Mouse (Mus musculus): ENCODE data around the gene Fam53b. TPM values are rescaled to one million over a fixed set of nuclear protein-coding genes. Genes with fewer than 3 reads are reported as not detected.

Gene Fam53b
- polyA plus RNA-seq, 1 experiment from 2014 or later = 20.4 TPM

- H3K4me1 ChIP-seq (replicated peaks; ENCODE audit: control insufficient read depth, insufficient read depth, low read length) = peaks cover 27% of the 10 kb centered on the region
- no peak overlapping the region for H3K4me3 ChIP-seq (ENCODE audit: low read depth, low read length)
- no peaks in the 10 kb centered on the region for H3K27me3 ChIP-seq (replicated peaks; ENCODE audit: control insufficient read depth, insufficient read depth, low read length)
- no peak for DNase-seq (ENCODE audit: low spot score)
- H3K36me3 ChIP-seq (ENCODE audit: control insufficient read depth, insufficient read depth, low read length) = peaks cover 4% of the 10 kb centered on the region; the same call in 1 of the 2 replicates
- WGBS = 68% methylated on average over 2 of the region's 2 CpGs
- H3K9ac ChIP-seq (ENCODE audit: low read length) = no peak overlapping the region
- no peak overlapping the region for H3K4me2 ChIP-seq (ENCODE audit: low read length)
- no peak overlapping the region; the same call in 1 of the 2 replicates for H3K27ac ChIP-seq (ENCODE audit: low read depth)
- H3K9me3 ChIP-seq (ENCODE audit: control insufficient read depth, low read length) = no peaks in the 10 kb centered on the region
- ATAC-seq (replicated peaks; ENCODE audit: low FRiP score, low TSS enrichment, low read depth) = no peak
Observed at GRCm38 (mm10) chr7:132802066-132802465, 11.6 kb downstream of the Fam53b start.

- Histone ChIP-seq H3K4me2 (ENCODE audit: low read length) (no peak overlapping the region), H3K4me3 (ENCODE audit: low read depth, low read length) (no peak overlapping the region), H3K9me3 (ENCODE audit: control insufficient read depth, low read length) (no peaks in the 10 kb centered on the region), H3K27ac (ENCODE audit: low read depth) (no peak overlapping the region), H3K36me3 (ENCODE audit: control insufficient read depth, insufficient read depth, low read length) (peaks cover 4% of the 10 kb centered on the region; the same call in 1 of the 2 replicates), H3K9ac (ENCODE audit: low read length) (no peak overlapping the region), H3K27me3 (replicated peaks; ENCODE audit: control insufficient read depth, insufficient read depth, low read length) (no peaks in the 10 kb centered on the region), H3K4me1 (replicated peaks; ENCODE audit: control insufficient read depth, insufficient read depth, low read length) (peaks cover 25% of the 10 kb centered on the region)
- 84% methylated on average over 5 of the region's 5 CpGs for WGBS
- DNase-seq (ENCODE audit: low spot score) (no peak), ATAC-seq (replicated peaks; ENCODE audit: low FRiP score, low TSS enrichment, low read depth) (no peak)
Observed at GRCm38 (mm10) chr7:132801509-132801908, 12.2 kb downstream of the Fam53b start.

- no peak for DNase-seq (ENCODE audit: low spot score)
- Histone ChIP-seq H3K4me3 (ENCODE audit: low read depth, low read length) (no peak overlapping the region), H3K4me1 (replicated peaks; ENCODE audit: control insufficient read depth, insufficient read depth, low read length) (peaks cover 21% of the 10 kb centered on the region)
Observed at GRCm38 (mm10) chr7:132800868-132801267, 12.8 kb downstream of the Fam53b start.

GRCm38 (mm10) chr7:132799119-132800016 is 14.3 kb downstream of the Fam53b start:
- Histone ChIP-seq H3K4me2 (ENCODE audit: low read length) (no peak overlapping the region), H3K27ac (ENCODE audit: low read depth) (no peak overlapping the region), H3K9me3 (ENCODE audit: control insufficient read depth, low read length) (no peaks in the 10 kb centered on the region), H3K4me3 (ENCODE audit: low read depth, low read length) (no peak overlapping the region), H3K9ac (ENCODE audit: low read length) (no peak overlapping the region), H3K27me3 (replicated peaks; ENCODE audit: control insufficient read depth, insufficient read depth, low read length) (no peaks in the 10 kb centered on the region), H3K36me3 (ENCODE audit: control insufficient read depth, insufficient read depth, low read length) (peaks cover 4% of the 10 kb centered on the region; the same call in 1 of the 2 replicates), H3K4me1 (replicated peaks; ENCODE audit: control insufficient read depth, insufficient read depth, low read length) (peaks cover 10% of the 10 kb centered on the region)
- DNase-seq (ENCODE audit: low spot score) = no peak
- WGBS = 85% methylated on average over 5 of the region's 5 CpGs
- no peak for ATAC-seq (replicated peaks; ENCODE audit: low FRiP score, low TSS enrichment, low read depth)

More at GRCm38 (mm10) chr7:132800868-132801267, 12.8 kb downstream of the Fam53b start:
- Histone ChIP-seq H3K9ac (ENCODE audit: low read length) (no peak overlapping the region), H3K9me3 (ENCODE audit: control insufficient read depth, low read length) (no peaks in the 10 kb centered on the region), H3K27ac (ENCODE audit: low read depth) (no peak overlapping the region), H3K4me2 (ENCODE audit: low read length) (no peak overlapping the region), H3K36me3 (ENCODE audit: control insufficient read depth, insufficient read depth, low read length) (peaks cover 4% of the 10 kb centered on the region; the same call in 1 of the 2 replicates), H3K27me3 (replicated peaks; ENCODE audit: control insufficient read depth, insufficient read depth, low read length) (no peaks in the 10 kb centered on the region)
- ATAC-seq (replicated peaks; ENCODE audit: low FRiP score, low TSS enrichment, low read depth) = no peak
- WGBS = 78% methylated on average over 10 of the region's 10 CpGs

GRCm38 (mm10) chr7:132795141-132795540 is 18.5 kb downstream of the Fam53b start:
- Histone ChIP-seq H3K27ac (ENCODE audit: low read depth) (no peak overlapping the region), H3K4me3 (ENCODE audit: low read depth, low read length) (no peak overlapping the region), H3K4me1 (replicated peaks; ENCODE audit: control insufficient read depth, insufficient read depth, low read length) (0 out of 2 replicates have a peak, but pooled peaks cover 6% of the 10 kb centered on the region), H3K9ac (ENCODE audit: low read length) (no peak overlapping the region), H3K27me3 (replicated peaks; ENCODE audit: control insufficient read depth, insufficient read depth, low read length) (no peaks in the 10 kb centered on the region), H3K4me2 (ENCODE audit: low read length) (no peak overlapping the region), H3K36me3 (ENCODE audit: control insufficient read depth, insufficient read depth, low read length) (no peaks in the 10 kb centered on the region), H3K9me3 (ENCODE audit: control insufficient read depth, low read length) (no peaks in the 10 kb centered on the region)
- DNase-seq (ENCODE audit: low spot score) (no peak), ATAC-seq (replicated peaks; ENCODE audit: low FRiP score, low TSS enrichment, low read depth) (no peak)
- WGBS = 89% methylated on average over 5 of the region's 5 CpGs

- Histone ChIP-seq H3K4me2 (ENCODE audit: low read length) (no peak overlapping the region), H3K36me3 (ENCODE audit: control insufficient read depth, insufficient read depth, low read length) (no peaks in the 10 kb centered on the region), H3K27ac (ENCODE audit: low read depth) (no peak overlapping the region), H3K27me3 (replicated peaks; ENCODE audit: control insufficient read depth, insufficient read depth, low read length) (no peaks in the 10 kb centered on the region), H3K9me3 (ENCODE audit: control insufficient read depth, low read length) (no peaks in the 10 kb centered on the region), H3K4me3 (ENCODE audit: low read depth, low read length) (no peak overlapping the region), H3K4me1 (replicated peaks; ENCODE audit: control insufficient read depth, insufficient read depth, low read length) (0 out of 2 replicates have a peak, but pooled peaks cover 6% of the 10 kb centered on the region), H3K9ac (ENCODE audit: low read length) (no peak overlapping the region)
- ATAC-seq (replicated peaks; ENCODE audit: low FRiP score, low TSS enrichment, low read depth) = no peak
- DNase-seq (ENCODE audit: low spot score) = no peak
- WGBS = 67% methylated on average over 6 of the region's 6 CpGs
Observed at GRCm38 (mm10) chr7:132793467-132793866, 20.2 kb downstream of the Fam53b start.

- Histone ChIP-seq H3K27me3 (replicated peaks; ENCODE audit: control insufficient read depth, insufficient read depth, low read length) (no peaks in the 10 kb centered on the region), H3K9me3 (ENCODE audit: control insufficient read depth, low read length) (no peaks in the 10 kb centered on the region), H3K9ac (ENCODE audit: low read length) (no peak overlapping the region), H3K36me3 (ENCODE audit: control insufficient read depth, insufficient read depth, low read length) (no peaks in the 10 kb centered on the region), H3K4me3 (ENCODE audit: low read depth, low read length) (no peak overlapping the region), H3K27ac (ENCODE audit: low read depth) (no peak overlapping the region), H3K4me1 (replicated peaks; ENCODE audit: control insufficient read depth, insufficient read depth, low read length) (peaks cover 24% of the 10 kb centered on the region), H3K4me2 (ENCODE audit: low read length) (no peak overlapping the region)
- ATAC-seq (replicated peaks; ENCODE audit: low FRiP score, low TSS enrichment, low read depth) (no peak), DNase-seq (ENCODE audit: low spot score) (no peak)
- WGBS = 79% methylated on average over 14 of the region's 14 CpGs
Observed at GRCm38 (mm10) chr7:132790447-132791219, 23.1 kb downstream of the Fam53b start.

GRCm38 (mm10) chr7:132788826-132789225 is 24.9 kb downstream of the Fam53b start:
- 91% methylated on average over 13 of the region's 13 CpGs for WGBS
- DNase-seq (ENCODE audit: low spot score) (no peak), ATAC-seq (replicated peaks; ENCODE audit: low FRiP score, low TSS enrichment, low read depth) (no peak)
- peaks cover 24% of the 10 kb centered on the region for H3K4me1 ChIP-seq (replicated peaks; ENCODE audit: control insufficient read depth, insufficient read depth, low read length)
- H3K9me3 ChIP-seq (ENCODE audit: control insufficient read depth, low read length) = no peaks in the 10 kb centered on the region
- H3K4me2 ChIP-seq (ENCODE audit: low read length) = no peak overlapping the region
- no peaks in the 10 kb centered on the region for H3K36me3 ChIP-seq (ENCODE audit: control insufficient read depth, insufficient read depth, low read length)
- no peak overlapping the region for H3K27ac ChIP-seq (ENCODE audit: low read depth)
- H3K27me3 ChIP-seq (replicated peaks; ENCODE audit: control insufficient read depth, insufficient read depth, low read length) = no peaks in the 10 kb centered on the region
- no peak overlapping the region for H3K9ac ChIP-seq (ENCODE audit: low read length)
- no peak overlapping the region for H3K4me3 ChIP-seq (ENCODE audit: low read depth, low read length)

Data from intestine, embryonic 14.5 days (tissue).